Mouse (Mus musculus) spleen, adult 12 weeks (tissue): ENCODE results near the gene Snx14.
"Not testable (repeated sequence)": the region's sequence is repeated elsewhere in the genome, so short reads cannot be mapped to it uniquely, and the experiment has no call there.

Experiments used
- DNase-seq: peaks from one replicate; pipeline ENCODE4 v3.0.0; 2022; ENCODE audit warnings: low spot score

The Snx14 gene

DNA sequence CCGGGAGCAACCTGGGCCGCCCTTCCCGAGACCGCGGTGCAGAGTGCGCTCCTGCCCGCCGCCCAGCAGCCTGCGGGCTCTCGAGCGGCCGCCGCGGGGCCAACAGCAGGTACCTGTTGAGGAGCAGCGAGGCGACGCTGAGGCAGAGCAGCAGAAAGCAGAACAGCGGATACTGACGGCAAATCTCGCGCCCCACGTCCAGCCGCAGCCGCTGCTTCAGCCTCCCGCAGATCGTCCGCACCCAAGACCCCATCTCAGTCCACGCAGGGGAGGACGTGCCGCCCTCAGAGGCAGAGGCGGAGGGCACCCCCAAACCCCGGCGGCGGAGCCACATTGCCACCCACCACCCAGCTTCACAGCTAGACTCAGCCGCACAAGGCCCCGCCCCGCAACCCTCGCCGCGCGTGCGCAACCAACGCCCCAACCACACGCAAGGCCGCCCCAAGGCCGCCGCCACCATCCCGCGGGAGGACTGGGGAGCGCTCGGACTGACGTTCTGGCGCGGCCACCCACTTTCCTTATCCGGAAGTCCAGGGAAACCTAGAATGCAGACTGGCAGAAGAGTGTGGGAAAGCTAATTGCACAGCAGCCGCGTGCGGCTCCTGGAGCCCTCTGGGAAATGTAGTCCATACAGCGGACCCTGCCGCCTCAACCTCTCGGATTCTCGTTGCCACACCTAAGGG lies at the start of gene Snx14:
Snx14 (minus strand) TSS at position 404 of the 683 bp plus-strand sequence.
- peak; percentile 89 for DNase-seq

DNA sequence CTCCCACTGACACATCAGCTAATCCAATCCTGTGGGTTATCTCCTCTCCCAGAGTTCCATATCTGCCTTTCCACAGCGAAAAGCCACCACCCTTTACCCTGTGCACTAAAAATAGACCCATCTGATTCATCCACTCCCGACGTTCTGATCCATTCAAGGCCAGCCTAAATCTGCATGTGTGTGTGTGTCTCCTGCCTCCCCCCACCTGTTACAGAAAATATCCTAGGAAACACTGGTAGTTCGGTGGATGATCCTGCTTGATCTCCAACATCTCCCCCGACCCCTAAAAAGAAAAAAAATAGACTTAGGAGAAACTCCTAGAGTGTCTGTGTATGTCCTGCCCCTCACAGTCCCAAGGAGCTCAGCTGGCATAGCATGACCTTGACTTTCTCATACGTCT lies 45.8 kb upstream of the Snx14 start:
- no peak for DNase-seq

DNA sequence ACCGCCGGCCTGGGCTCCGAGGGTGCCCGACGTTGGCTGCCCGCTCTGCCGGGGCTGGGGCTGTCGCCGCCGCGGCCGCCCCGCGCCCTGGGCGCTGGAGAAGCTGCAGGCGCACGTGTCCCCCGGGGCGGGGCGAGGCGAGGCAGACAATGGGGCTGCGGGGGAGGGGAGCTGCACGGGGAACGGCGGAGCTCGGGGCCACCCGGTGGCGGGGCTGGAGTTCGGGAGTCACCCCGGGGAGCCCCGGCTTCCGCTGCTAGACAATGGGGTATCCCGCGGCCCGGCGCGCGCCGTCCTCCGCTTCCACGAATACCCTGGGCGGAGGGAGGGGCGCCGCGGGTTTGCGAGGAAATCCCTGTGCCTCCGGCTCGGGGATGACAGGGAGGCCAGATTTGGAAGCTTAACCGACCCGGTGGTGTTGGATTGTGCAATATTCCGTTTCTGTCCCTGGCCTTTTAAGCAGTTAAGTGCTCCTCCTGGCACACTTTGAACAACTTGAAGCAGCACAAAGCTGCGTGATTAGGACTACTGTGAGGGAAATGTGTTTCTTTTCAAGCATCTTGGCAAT lies 44.2 kb upstream of the Snx14 start:
- no peak for DNase-seq

DNA sequence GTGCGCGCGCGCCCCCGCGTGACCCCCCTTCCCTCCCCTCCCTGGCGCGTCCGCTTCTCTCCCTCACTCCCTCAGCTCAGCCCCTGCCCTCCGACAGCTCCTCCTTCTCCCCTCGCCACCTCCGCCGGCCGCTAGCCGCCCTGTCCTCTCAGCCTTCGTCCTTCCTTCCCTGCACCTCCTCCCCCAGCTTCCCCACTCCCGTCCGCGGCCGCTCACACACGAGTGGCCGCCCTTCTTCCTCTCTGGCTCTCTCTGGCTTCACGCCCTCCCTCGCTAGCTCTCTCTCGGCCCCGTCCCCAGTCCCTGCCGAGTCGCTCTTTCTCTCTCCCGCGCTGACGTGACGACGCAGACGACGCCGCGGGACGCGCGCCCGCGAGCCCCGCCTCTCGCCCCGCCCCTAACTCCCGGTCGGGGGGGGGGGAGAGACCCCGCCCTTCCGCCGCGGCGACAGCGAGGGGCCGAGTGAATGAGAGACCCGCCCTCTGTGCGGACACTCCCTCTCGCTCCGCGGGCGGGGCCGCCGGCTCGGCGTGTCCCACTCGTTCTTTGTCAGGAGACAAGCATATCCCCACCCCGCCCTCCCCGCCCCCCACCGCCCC lies 43.6 kb upstream of the Snx14 start, which contains the start of gene Syncrip:
Syncrip (minus strand) TSS at position 345 of the 599 bp plus-strand sequence.
- DNase-seq, result peak; percentile 88

DNA sequence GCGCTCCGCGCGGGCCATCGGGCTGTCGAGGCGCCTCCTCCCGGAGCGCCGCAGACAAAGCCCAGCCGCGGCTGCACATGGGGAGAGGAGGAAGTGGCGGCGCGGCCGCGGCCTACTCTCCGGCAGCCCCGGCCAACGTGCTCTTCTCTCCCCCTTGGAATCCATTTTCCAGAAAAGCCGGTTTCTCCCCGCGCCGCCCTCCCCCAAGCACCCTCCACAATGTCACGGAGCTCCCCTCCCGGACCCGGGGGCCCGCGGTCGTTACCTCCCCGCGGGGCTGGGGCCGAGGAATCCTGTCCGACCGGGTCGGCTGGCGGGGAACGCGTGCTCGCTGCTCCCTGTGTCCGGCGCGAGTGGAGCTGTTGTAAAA lies 43.0 kb upstream of the Snx14 start:
- peak; percentile 37 for DNase-seq

DNA sequence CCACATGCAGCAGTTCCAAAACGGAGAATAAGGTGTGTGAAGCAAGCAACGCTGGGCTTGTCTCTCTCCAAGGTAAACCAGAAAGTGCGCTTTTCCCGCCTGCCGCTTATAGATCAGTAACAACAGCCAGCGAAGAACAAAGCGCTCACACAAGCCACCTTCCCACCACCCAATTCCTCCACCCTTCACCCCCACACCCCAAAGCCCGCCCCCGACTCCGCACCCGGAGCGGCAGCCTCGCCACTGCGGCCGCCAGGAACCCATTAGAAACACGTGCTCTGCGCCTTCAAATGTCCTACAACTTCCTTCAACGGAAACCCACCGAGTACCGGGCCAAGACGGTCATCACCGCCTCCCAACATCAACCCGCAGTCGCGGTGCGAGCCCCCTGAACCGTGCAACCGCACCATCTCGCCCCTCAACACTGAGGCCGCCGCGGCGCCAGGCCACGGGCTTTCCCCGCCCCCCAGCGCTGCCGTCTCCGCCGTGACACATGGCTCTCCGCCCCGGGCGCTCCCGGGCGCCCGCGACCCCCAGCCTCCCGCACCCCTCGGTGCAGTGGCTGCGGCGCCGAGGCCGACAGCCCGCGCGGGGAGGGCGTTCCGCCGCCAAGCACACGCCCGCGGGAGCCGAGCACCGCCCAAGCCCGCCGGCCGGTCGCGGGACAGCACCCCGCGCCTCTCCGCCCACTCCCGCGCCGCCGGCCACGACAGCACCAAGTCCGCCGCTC lies 42.5 kb upstream of the Snx14 start:
- peak; percentile 43 for DNase-seq

DNA sequence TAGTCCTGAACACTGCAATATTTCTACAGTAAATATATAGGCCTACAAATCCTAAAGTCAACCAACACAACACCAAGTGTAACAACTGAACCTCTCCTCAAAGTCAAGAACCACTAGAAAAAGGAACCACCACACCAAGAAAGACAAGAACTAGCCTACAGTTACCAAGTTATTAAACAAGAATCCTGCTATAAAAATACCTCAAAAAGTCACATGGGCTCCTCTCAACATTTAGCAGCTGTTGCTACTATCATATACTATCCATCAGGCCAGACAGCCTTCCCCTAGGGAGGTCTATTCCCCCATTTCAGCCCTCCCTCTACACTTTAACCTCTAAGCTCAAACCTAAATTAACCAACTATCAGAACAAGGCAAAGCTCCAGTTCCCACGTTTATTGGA lies 41.4 kb upstream of the Snx14 start:
- no peak for DNase-seq

DNA sequence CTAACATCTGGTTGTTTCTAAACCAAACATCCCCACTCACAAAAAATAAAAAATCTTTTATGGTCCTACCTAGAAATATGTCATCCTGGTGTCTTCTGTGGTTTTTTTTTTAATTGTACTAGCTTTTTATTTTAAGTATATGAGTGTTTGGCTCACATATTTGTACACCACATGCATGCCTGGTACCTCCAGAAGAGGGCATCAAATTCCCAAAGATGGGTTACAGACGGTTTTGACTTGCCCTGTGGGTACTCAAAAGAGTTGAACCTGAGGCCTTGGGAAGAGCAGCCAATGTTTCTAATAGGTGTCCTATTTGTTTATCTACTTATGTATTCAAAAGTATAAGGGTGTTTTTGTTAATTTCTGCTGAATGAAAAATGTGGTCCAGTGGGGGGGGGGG lies 37.4 kb upstream of the Snx14 start:
- DNase-seq, result no peak

DNA sequence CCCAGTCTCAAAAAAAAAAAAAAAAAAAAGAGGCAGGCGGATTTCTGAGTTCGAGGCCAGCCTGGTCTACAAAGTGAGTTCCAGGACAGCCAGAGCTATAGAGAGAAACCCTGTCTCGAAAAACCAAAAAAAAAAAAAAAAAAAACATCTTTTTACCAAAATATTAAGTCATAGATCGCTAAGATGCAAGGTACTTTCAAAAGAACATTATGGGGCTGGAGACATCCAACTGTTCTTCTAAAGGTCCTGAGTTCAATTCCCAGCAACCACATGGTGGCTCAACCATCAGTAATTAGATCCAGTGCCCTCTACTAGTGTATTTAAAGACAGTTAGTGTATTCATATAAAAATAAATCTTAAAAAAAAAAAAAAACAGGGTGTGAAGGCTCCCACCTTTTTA lies 22.3 kb upstream of the Snx14 start:
- not testable (repeated sequence) for DNase-seq

DNA sequence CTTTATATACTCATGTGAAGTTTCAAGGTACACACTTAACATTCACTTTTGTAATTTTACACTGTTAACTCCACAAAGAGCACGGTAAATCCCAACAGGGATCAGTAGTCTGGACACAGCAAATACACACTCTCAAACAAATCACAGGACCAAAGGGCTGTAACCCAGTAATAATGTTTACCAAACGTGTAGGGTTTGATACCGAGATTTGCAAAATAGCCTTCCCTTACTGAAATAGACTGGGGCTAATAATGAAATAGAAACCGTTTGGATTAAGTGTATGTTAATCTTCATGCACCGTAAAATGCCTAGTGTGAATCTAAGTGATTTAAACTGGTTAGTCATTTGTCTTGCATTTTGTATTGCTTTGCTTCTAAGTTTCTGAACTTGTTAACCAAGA lies 1.2 kb upstream of the Snx14 start:
- DNase-seq, result no peak

DNA sequence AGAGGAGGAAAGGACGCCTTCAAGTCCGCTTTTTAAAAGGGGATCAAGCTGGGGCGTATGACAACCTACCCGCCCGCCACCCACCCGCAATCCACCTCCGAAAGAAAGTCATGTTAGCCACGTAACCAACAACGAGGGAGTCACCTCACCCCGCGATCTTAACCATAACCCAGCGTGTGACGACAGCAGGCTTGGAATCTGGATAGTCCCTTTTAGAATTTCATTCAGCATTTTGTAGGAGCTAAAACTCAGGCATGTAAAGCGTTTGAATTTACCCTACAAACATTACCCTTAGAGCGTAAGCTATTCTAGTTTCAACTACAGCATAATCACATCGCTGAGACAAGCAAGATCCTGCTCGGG lies 461 bp upstream of the Snx14 start:
- no peak for DNase-seq

DNA sequence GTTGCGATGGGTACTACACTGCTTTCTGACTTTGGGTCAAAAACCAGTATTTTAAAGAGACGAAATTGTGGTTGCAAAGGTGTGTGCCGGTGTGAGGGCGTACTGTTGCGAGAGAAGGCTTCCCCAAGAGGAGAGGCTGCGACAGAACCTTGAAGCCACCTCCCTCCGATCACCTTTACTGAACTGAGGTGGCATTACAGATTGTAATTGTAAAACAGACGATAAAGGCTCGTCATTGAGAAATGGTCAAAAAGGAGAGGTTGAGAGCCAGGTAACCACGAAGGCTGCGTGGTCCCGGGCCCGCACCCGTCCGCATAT lies 562 bp downstream of the Snx14 start:
- no peak for DNase-seq

DNA sequence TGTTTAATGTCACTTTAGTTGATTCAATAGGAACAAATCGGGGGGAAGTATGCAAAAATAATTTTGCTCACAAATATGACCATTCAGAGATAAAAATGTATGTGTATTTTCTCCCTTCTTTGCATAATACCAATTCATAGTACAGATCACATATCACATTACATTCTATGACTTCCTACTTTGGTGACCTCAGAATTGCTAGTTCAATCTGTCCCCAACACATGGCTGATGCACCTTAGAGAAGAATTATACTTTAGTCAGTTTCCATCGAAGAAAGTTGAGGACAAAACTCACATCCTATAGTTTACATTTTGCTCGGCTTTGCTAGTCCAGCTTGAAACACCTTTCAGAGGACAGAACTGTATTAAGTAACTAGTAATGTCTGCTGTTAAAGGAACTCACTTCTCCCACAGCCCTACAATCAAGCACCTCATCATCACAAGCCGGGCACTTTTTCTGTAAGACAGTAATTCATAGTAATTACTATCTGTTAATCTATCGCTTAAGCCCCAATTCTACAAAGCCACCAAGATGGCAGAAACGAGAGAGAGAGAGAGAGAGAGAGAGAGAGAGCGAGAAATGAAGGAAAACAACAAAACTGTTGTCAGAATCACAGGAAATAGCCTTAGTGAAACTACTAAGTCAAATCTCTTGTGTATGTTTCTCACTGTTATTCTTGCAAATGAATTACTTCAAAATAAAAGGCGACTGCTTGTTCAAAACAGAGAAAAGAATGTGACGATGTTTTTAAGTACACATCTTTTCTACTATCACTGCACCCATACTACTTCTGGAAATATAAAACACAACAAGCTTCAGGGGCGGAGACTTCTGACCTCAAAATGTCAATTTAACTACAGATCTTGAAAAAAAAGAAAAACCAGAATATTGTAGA lies 1.2 kb downstream of the Snx14 start:
- no peak for DNase-seq

DNA sequence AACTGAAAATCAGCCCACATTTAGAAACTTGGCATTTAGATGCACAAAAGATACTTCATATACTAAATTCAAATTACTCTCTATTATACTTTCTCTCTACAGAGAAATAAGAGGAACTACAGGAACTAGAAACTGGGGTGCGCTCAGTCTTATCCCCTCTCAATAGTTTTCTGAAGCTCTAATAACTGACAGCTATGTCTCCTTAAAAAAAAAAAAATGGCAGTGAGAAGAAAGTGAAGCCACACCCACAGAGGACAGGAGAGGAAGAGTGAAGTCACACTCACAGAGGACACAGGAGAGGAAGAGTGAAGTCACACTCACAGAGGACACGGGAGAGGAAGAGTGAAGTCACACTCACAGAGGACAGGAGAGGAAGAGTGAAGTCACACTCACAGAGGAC lies 14.4 kb downstream of the Snx14 start:
- DNase-seq, result no peak

DNA sequence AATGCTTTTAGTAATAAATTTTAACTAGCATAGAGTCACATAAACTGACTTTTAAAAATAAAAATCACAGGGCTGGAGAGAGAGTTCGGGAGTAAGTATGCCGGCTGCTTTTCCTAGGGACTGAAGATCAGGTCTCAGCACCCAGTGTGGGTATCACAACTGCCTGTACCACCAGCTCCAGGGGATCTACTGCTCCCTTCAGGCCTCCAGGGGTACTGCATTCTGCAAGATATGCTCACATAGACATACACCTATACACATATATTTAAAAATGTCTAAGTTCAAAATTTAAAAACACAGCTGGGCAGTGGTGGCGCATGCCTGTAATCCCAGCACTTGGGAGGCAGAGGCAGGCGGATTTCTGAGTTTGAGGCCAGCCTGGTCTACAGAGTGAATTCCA lies 16.3 kb downstream of the Snx14 start:
- no peak for DNase-seq

DNA sequence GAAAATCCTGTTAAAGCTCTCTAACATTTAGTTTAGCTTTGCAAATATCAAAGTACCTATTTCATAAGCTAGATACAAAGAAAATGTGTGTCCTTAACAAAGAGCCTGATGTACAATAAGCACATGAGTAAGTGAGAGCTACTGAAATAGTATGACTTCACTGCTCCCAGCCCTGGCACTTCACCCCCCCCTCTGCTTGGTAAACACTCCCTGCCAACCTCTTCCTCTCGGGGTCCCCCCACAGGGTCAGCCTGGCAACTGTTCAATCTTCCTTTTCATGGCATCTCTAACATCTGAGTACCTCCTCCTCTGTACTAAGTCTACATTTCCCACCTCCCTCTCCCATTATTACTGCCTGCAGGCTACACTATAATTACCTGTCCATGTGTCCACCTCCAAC lies 22.0 kb downstream of the Snx14 start:
- DNase-seq, result no peak

DNA sequence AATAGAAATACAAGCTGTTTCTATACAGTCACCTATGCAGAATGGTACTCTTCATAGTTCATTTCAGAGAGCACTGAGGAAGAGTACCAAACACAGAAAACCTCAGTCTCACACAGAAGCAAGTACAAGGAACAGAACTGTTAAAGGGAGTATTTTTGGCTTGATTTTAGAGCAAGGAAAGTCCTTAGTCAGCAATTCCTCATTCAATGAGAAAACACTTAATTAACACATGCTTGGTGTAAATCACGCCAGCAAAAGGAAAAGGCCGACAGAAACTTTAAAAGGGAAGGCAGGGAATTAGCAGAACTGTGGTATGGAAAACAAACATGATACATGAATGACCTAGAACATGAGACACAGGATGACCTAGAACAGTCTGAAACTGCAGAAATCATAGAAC lies 28.8 kb downstream of the Snx14 start:
- no peak for DNase-seq

DNA sequence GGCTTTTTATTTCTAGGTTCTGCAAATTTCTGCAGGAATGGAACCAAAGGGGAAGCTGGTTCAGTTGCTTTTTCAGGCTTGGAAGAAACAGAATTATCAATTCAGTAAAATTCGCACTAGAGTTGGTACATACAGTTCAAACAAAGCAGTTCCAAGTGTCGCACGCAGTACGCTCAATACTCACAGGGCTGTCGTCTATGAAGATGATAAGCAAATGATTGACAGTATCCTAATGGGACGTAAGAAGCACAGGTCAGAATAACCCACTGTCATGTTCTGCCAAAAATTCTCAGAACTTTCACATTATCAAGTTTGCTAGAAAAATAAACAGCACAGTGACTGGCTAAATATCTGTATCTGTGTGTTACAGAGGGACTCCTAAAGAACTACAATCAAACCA lies 34.2 kb downstream of the Snx14 start:
- no peak for DNase-seq

DNA sequence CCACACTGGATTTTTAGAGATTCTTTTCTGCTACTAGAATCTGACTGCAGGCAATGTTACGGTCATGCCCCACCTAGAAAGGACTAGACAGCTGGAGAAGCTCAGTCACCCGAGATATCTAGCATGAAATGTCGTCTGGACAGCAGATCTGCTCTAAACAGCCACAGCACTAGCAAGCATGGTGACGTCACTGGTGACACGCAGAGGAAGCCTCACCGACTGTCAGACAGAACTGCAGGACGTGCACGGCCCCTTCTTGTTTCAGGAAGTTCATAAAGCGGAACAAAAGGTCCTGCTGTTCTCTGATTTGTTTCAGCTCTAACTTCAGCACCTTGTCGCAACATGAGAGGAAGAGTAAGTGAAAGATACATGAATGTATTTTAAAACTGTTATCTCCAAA lies 34.7 kb downstream of the Snx14 start:
- DNase-seq, result peak; percentile 42

DNA sequence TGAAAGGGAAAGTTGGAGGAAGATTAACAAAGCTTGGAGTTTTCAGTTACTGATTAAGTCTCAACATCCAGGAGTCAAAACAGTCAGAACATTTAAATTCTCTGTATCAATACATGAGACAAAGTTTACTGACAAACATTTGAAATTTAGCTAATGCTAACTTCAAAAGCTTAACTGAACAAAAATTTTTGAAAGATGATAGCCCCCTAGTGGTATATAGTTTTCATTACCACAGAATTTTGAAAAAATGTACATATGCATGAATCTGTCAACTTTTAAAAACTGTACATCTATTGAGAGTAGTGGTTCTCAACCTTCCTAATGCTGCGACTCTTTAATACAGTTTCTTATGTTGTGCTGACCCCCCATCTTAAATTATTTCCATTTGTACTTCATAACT lies 40.3 kb downstream of the Snx14 start:
- no peak for DNase-seq

DNA sequence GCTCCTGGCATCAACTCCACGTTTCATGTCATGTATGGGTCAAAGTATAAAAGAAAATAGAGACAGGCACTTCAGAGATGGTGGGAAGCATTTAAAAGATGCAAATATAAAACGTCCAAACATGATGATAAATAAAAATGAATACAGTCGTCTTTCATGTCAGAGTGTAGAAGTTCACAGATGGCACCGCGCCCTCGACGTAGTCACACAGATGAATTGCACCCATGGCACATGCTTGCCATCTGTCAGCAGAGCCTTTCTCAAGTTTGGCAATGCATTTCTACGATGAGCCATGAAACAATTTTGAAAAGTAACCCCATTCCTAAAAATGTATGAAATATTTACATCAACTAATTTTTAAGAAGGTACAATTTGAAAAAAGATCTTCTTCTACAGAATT lies 43.9 kb downstream of the Snx14 start:
- no peak for DNase-seq

DNA sequence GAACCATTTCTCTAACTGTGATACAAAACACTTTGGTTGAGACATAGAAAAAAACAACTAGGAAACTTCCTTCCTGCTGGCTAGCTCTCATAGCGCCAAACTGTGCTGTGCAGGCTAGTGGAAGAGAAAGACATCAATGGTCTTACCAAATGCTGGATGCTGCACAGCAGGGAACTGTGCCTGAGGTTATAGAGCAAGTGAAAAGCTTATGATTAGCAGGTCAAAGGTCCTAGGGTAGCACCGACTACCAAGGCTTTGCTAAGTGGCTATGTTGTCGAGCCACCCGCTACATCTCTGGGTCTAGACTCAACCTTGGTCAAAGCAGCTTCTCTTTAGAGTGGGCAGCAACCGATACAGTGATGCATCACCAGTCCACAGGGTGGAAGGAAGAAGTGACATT lies 49.9 kb downstream of the Snx14 start:
- no peak for DNase-seq
